Mouse (Mus musculus) midbrain, embryonic 12.5 days (tissue): ENCODE data around the gene Msi2. TPM values are rescaled to one million over a fixed set of nuclear protein-coding genes. Genes with fewer than 3 reads are reported as not detected.

Experiments
- ATAC-seq: fragments of 200-750 bp; cut with Nextera tagmentation; 2 replicates; pipeline ENCODE4 v1.8.0; 2017; ENCODE audit warnings: low read depth, moderate TSS enrichment, moderate library complexity; ENCODE audit not compliant: low FRiP score
- H3K27ac ChIP-seq: fragments of 300-500 bp; sonication (generic); replicated peaks from 2 replicates; pipeline ENCODE4 v1.5.1; 2016; ENCODE audit warnings: mild to moderate bottlenecking
- H3K27me3 ChIP-seq: fragments of 300-500 bp; sonication (generic); 2 replicates; pipeline ENCODE4 v1.6.1; 2016; ENCODE audit warnings: mild to moderate bottlenecking
- H3K36me3 ChIP-seq: fragments of 300-500 bp; sonication (generic); 2 replicates; pipeline ENCODE4 v1.6.1; 2016
- H3K4me1 ChIP-seq: fragments of 300-500 bp; sonication (generic); 2 replicates; pipeline ENCODE4 v1.6.1; 2016
- H3K4me2 ChIP-seq: fragments of 300-500 bp; sonication (generic); replicated peaks from 2 replicates; pipeline ENCODE4 v1.6.1; 2016; ENCODE audit warnings: mild to moderate bottlenecking, moderate library complexity
- H3K4me3 ChIP-seq: fragments of 300-500 bp; sonication (generic); 2 replicates; pipeline ENCODE4 v1.5.1; 2016; ENCODE audit warnings: mild to moderate bottlenecking
- H3K9ac ChIP-seq: fragments of 300-500 bp; sonication (generic); replicated peaks from 2 replicates; pipeline ENCODE4 v1.6.1; 2016; ENCODE audit warnings: mild to moderate bottlenecking, moderate library complexity
- H3K9me3 ChIP-seq: fragments of 300-500 bp; sonication (generic); 2 replicates; pipeline ENCODE4 v1.6.1; 2016; ENCODE audit warnings: mild to moderate bottlenecking
- WGBS: fragments of 180-500 bp; shearing (Covaris S2); methylation state at CpG from one replicate; pipeline ENCODE4 v1.1.7; 2016; 5-methylcytosine and 5-hydroxymethylcytosine counted together
- polyA plus RNA-seq: library from polyadenylated mRNA; unstranded; fragments of >200 nt; fragmentation: Nextera tagmentation; extraction: Ambion mirVana; gene quantifications from 2 replicates; pipeline ENCODE4 v1.2.1, GENCODE M21; 2016

Msi2 gene
- polyA plus RNA-seq, 1 experiment from 2014 or later = 47.9 TPM

DNA sequence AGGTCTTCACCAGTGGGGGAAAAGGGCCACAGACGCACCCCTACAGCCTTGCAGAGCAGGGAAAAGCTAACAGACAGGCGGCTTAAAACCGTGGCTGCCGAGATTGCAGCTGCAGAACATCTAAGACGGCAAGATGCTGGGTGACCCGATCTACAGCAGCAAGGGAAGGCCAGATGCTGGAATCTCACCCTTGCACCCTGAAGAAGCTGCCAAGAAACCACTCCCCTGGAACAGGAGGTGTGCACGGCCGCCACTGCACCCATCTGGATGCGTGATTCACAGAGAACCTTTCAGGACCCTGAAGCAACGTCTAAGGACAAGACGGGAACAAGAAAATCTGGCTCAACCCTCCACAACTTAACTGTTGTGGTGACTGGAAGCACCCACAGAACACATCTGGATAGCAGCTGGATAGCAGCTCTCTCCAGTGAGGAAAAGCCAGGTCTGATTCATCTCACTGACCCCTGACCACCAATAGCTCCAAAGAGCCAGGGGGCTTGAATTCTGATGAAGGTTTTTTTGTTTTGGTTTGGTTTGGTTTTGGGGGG lies 11.0 kb downstream of the Msi2 start:
- no peaks in the 10 kb centered on the region for H3K27me3 ChIP-seq
- no peak overlapping the region; the same call in 1 of the 2 replicates for H3K9ac ChIP-seq
- H3K4me3 ChIP-seq = no peak overlapping the region
- ATAC-seq = no peak
- peaks cover 72% of the 10 kb centered on the region for H3K36me3 ChIP-seq
- peak overlapping the region; percentile 58 for H3K27ac ChIP-seq
- H3K4me1 ChIP-seq = peaks cover 77% of the 10 kb centered on the region
- 71% methylated on average over 11 of the region's 11 CpGs for WGBS
- H3K9me3 ChIP-seq = no peaks in the 10 kb centered on the region
- no peak overlapping the region for H3K4me2 ChIP-seq

DNA sequence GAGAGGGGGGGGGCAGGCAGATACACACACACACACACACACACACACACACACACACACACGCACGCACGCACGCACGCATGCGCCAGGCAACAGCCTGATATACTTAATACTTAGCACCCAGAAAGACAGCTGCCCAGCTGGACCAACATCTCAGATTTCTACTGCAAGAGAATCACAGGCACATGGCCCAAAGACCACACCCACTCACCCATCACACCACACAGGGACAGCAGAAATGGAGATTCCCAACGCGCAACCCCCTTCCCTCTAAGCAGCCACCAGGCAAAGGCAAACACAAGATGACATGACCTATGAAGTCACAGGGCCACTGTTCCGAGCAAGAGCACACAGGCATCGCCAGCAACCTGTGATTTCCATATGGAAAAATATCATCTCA lies 13.6 kb downstream of the Msi2 start:
- Histone ChIP-seq H3K9me3 (no peaks in the 10 kb centered on the region), H3K4me1 (peaks cover 94% of the 10 kb centered on the region), H3K27ac (peak overlapping the region; percentile 61), H3K4me2 (no peak overlapping the region), H3K36me3 (peaks cover 68% of the 10 kb centered on the region), H3K9ac (no peak overlapping the region), H3K4me3 (no peak overlapping the region), H3K27me3 (no peaks in the 10 kb centered on the region)
- no peak for ATAC-seq
- WGBS = 65% methylated on average over 9 of the region's 10 CpGs

DNA sequence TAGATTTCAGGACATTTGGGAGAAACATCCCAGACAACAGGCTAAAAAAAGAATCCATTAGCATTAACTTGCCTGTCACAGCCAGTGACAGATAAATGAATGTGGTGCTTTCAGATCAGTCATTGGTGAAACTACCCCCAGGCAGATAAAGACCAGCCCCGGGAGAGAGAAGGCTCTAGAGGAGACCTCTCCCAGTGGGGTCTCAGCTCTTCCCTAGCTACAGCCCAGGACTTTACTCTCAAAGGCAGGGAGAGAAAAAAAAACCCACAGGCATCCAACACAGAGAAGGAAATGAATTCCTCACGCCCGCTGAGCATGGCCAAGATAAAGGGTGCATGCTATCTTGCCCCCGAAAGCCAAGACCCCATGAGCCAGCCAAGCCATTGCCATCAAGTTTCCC lies 15.1 kb downstream of the Msi2 start:
- Histone ChIP-seq H3K9ac (no peak overlapping the region), H3K36me3 (peaks cover 65% of the 10 kb centered on the region), H3K9me3 (no peaks in the 10 kb centered on the region), H3K4me3 (no peak overlapping the region), H3K27me3 (no peaks in the 10 kb centered on the region), H3K4me1 (peaks cover 84% of the 10 kb centered on the region), H3K4me2 (peak overlapping the region; percentile 30), H3K27ac (peak overlapping the region; percentile 75)
- peak; percentile 54 for ATAC-seq
- WGBS = 12% methylated on average over 4 of the region's 4 CpGs

DNA sequence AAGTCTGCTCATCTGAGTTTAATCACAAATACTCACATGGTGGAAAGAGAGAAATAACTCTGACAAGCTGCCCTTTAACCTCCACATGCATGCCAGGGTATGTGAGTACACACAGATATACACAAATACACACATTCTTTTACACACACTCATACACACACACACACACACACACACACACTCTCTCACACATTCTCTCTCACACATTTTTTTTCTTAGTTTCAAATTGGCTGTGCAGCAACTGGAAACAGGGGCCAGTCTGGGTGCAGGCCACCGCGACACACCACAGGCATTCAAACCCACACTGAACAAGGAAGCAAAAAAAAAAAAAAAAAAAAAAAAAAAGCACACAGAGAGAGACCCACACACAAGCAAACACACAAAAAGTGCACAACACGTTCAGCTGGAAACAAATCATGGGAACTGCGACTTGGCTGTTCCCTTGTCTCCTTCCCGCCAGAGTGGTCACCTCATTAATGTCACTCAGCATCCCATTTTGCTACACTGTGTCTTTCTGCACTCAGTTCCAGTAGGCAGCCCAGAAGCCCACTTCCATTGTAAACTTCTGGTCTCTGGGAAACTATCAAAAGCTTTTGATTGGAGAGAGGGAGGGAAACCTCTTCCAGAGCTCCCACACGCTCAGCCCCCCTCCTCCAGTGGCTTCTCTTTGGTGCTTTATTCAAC lies 16.2 kb downstream of the Msi2 start:
- peak; percentile 69 for ATAC-seq
- H3K27ac ChIP-seq = peak overlapping the region; percentile 75
- peaks cover 83% of the 10 kb centered on the region for H3K4me1 ChIP-seq
- H3K9ac ChIP-seq = no peak overlapping the region
- H3K9me3 ChIP-seq = no peaks in the 10 kb centered on the region
- no peaks in the 10 kb centered on the region for H3K27me3 ChIP-seq
- WGBS = 15% methylated on average over 6 of the region's 6 CpGs
- H3K4me3 ChIP-seq = no peak overlapping the region
- 0 out of 2 replicates have a peak overlapping the region, but pooled peaks have one; percentile 7 for H3K4me2 ChIP-seq
- peaks cover 59% of the 10 kb centered on the region for H3K36me3 ChIP-seq

DNA sequence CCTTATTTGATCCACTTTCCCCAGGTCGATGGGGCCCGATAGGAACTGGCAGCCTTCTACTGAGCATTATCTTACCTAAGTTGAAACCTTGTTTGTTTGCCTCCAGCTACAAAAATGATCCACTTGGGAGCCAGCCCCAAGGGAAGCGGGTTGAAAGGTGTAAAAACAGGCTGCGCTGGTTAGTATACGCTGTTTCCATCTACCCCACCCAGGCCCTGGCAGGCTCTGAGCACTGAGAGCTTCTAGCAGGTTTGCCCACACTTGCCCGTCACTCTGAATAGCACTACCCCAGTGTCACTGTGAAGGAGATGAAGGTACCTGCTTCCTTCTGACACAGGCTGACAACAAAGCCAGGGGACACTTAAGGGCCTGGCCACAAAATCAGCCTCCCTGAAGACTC lies 17.3 kb downstream of the Msi2 start:
- H3K4me2 ChIP-seq = no peak overlapping the region
- H3K9me3 ChIP-seq = no peaks in the 10 kb centered on the region
- 95% methylated on average over 6 of the region's 6 CpGs for WGBS
- H3K4me3 ChIP-seq = no peak overlapping the region
- no peaks in the 10 kb centered on the region for H3K27me3 ChIP-seq
- 0 out of 2 replicates have a peak overlapping the region, but pooled peaks have one; percentile 75 for H3K27ac ChIP-seq
- H3K9ac ChIP-seq = 0 out of 2 replicates have a peak overlapping the region, but pooled peaks have one; percentile 12
- H3K36me3 ChIP-seq = peaks cover 54% of the 10 kb centered on the region
- H3K4me1 ChIP-seq = peaks cover 85% of the 10 kb centered on the region
- ATAC-seq = no peak

DNA sequence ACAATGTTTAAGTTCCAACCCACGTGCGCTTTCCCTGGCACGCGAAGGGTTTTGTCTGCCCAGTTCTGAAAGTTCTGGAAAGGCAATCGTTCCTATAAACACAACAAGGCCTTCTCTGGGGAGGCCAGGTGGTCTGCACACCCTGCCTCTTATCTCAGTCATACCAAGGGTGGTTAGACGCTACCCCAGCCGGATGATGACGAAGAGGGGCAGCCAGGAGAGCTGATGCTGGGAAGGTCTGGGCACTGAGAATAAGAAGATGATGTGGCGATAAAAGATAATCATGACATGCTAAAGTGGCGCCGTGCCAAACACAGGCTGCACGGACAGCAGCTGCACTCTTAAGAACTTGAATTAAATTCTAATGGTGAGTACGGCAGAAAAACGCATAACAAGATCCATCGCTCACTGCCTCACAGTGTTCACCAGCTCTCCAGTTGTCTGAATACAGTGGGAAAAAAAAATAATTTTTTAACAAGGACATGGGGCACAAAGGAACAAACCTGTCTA lies 18.1 kb downstream of the Msi2 start:
- no peak for ATAC-seq
- Histone ChIP-seq H3K9ac (no peak overlapping the region), H3K27me3 (no peaks in the 10 kb centered on the region), H3K4me3 (no peak overlapping the region), H3K4me2 (no peak overlapping the region), H3K9me3 (no peaks in the 10 kb centered on the region), H3K27ac (peak overlapping the region; percentile 75; the same call in 1 of the 2 replicates), H3K4me1 (peaks cover 85% of the 10 kb centered on the region), H3K36me3 (peaks cover 46% of the 10 kb centered on the region)
- WGBS = 82% methylated on average over 15 of the region's 15 CpGs

DNA sequence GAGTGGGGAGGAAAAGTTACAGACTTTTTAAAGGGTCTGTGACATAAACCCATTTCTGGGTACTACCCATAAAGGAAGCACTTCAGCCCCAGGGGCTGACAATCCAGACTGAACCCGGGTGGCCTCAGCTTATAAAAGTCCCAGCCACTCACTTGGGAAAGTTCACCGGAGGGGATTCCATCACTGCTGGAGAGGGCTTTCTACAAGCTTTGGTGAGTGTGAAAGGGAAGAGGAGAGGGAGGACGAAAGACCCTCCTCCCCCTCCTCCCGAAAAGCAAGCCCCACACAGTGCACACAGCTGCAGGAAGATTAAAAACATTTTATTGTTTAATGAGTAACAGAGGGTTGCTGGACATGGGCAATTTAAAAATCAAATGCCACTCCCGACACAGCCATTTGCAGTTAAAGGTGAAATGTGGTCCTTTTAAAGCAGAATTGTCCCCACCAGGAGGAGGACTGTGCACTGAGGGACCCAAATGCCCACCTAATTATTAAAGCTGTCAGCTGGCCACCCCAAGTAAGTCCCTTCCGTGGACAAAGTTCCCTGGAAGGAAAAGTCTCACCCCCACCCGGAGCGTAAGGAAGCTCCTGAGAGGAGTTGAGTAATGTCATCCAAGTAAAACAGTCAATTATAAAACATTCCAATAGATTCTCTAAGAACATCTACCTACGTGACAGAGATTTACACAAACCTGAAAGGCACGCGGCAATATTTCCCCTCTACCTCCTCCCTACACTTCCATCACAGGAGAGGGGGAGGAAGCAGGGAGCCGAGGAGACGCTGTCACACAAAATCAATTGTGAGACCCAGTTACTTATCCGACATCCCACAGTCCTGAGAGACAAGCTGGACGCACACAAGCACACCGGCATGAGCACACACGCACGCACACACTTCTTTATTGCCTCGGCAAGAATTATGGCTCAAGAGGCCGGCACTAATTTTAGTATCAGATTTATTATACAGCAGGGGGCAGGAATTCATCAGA lies 24.1 kb downstream of the Msi2 start:
- Histone ChIP-seq H3K9ac (0 out of 2 replicates have a peak overlapping the region, but pooled peaks have one; percentile 11), H3K27me3 (no peaks in the 10 kb centered on the region), H3K36me3 (peaks cover 13% of the 10 kb centered on the region), H3K4me1 (peaks cover 88% of the 10 kb centered on the region), H3K27ac (peak overlapping the region; percentile 79), H3K9me3 (no peaks in the 10 kb centered on the region), H3K4me3 (no peak overlapping the region), H3K4me2 (peak overlapping the region; percentile 15)
- 14% methylated on average over 20 of the region's 20 CpGs for WGBS
- peak; percentile 25; the same call in 1 of the 2 replicates for ATAC-seq

DNA sequence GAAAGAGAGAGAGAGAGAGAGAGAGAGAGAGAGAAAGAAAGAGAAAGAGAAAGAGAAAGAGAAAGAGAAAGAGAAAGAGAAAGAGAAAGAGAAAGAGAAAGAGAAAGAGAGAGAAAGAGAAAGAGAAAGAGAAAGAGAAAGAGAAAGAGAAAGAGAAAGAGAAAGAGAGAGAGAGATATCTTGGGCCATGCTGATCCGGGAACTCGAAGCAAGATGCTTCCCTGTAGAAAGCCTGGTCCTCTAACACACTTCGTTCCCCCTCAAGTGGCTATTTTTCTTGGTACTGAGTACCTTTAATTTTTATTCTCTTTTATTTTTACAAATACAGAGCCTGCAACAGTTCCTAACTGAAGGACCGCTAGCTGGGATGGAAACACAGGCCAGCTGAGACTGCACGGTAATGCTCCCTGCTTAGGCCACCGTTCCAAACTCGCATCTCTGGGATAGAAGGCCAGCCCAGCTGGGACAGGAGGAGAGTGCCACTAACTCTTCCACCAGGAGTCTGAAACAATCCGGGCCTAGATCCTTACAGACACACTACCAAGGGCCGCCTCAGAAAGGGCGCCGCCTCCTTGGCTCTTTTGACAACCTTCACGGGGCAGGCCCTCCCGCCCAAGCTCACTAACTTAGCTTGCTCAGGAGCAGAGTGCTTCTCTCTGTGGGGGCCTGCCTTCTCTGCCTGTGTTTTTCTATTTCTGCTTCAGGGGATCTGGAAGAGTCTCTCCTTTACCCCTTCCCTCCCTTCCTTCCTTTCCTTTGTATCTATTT lies 25.1 kb downstream of the Msi2 start:
- peak overlapping the region; percentile 28; the same call in 1 of the 2 replicates for H3K9ac ChIP-seq
- peaks cover 14% of the 10 kb centered on the region for H3K36me3 ChIP-seq
- 22% methylated on average over 13 of the region's 13 CpGs for WGBS
- H3K4me3 ChIP-seq = no peak overlapping the region
- no peaks in the 10 kb centered on the region for H3K27me3 ChIP-seq
- H3K9me3 ChIP-seq = no peaks in the 10 kb centered on the region
- H3K4me1 ChIP-seq = peaks cover 93% of the 10 kb centered on the region
- H3K4me2 ChIP-seq = peak overlapping the region; percentile 15
- peak overlapping the region; percentile 79 for H3K27ac ChIP-seq
- no peak for ATAC-seq

DNA sequence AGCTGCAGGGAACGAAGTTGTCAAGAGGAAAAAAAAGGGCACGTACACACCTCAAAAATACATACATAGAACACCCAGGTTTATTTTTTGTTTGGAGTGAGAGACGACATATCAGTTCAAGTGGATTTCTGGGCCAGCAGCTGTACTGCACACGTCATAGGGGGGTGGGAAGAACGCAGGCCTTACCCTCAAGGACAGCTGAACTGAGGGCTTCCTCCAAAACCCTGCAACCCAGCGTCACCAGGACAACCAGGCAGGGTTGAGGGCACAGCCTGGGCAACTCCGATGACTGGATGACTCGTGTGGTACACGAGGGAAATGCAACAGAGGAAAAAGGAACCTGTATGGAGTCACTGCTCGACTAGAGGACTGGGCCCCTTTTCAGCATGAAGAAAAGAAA lies 25.9 kb downstream of the Msi2 start:
- Histone ChIP-seq H3K4me3 (no peak overlapping the region), H3K4me2 (no peak overlapping the region), H3K9me3 (no peaks in the 10 kb centered on the region), H3K9ac (no peak overlapping the region), H3K4me1 (peaks cover 89% of the 10 kb centered on the region), H3K27ac (peak overlapping the region; percentile 60; the same call in 1 of the 2 replicates), H3K27me3 (no peaks in the 10 kb centered on the region), H3K36me3 (peaks cover 20% of the 10 kb centered on the region)
- 25% methylated on average over 10 of the region's 10 CpGs for WGBS
- peak; percentile 55 for ATAC-seq

DNA sequence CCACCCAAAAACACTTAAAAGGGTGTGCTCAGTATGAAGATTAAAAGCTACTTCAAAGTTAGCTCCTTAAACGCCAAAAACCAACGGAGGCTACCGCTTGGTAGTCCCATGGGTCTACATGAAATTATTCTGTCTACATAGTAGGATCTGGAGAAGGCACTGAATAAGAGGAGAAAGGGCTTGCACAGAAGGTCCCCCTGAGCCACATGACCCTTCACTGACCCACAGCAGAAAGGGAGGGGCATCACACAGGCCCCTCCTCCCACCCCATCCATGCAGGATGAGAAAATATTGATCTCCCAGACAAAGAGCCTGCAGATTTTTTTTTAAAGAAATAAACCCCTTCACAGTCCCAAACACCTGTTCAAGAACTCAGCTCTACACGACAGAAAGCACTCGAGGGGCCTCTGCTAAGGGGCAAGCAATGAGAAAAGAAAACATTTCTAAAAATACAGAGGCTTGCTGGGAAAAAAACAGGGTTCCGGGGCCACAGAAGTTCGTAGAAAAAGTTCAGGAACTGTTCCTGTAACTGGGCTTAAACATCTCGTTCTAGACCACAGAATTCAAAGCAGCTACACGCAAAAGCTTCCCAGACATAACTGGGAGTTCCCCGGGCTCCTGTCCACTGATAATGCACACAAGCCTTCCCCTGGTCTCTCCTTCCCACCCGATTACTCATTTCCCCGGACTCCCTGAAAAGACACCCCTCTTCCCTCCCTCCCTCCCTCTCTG lies 27.6 kb downstream of the Msi2 start:
- Histone ChIP-seq H3K27ac (peak overlapping the region; percentile 65; the same call in 1 of the 2 replicates), H3K9me3 (no peaks in the 10 kb centered on the region), H3K4me1 (peaks cover 81% of the 10 kb centered on the region), H3K4me2 (peak overlapping the region; percentile 17), H3K27me3 (no peaks in the 10 kb centered on the region), H3K4me3 (no peak overlapping the region), H3K9ac (peak overlapping the region; percentile 13; the same call in 1 of the 2 replicates), H3K36me3 (peaks cover 30% of the 10 kb centered on the region)
- ATAC-seq = no peak
- WGBS = 14% methylated on average over 12 of the region's 12 CpGs
